Mouse (Mus musculus) heart, embryonic 14.5 days (tissue): ENCODE measurements around the gene Psme4. TPM values are rescaled to one million over a fixed set of nuclear protein-coding genes. Genes with fewer than 3 reads are reported as not detected.

Source experiments
- ATAC-seq: fragments of 200-750 bp; cut with Nextera tagmentation; 2 replicates; pipeline ENCODE4 v1.8.0; 2017; ENCODE audit warnings: low read depth, moderate TSS enrichment; ENCODE audit not compliant: insufficient number of reproducible peaks, insufficient read depth, low FRiP score
- H3K27ac ChIP-seq, 2 experiments: fragments of 200-500 bp in 1 of 2; fragments of 300-500 bp in 1 of 2; sonication (generic) in 1 of 2; replicated peaks in 1 of 2; 2 replicates each; pipeline ENCODE4 v1.5.1; 2012 to 2014; ENCODE audit warnings: low read depth in 2 of 2, low read length in 2 of 2, control low read depth in 1 of 2, mild to moderate bottlenecking in 1 of 2, mixed read lengths in 1 of 2; ENCODE audit not compliant: control insufficient read depth in 1 of 2, insufficient read depth in 1 of 2
- H3K27me3 ChIP-seq: fragments of 300-500 bp; sonication (generic); 2 replicates; pipeline ENCODE4 v1.6.1; 2014; ENCODE audit warnings: mild to moderate bottlenecking, low read length, control low read depth; ENCODE audit not compliant: control insufficient read depth, insufficient read depth
- H3K36me3 ChIP-seq: fragments of 300-500 bp; sonication (generic); 2 replicates; pipeline ENCODE4 v1.6.1; 2014; ENCODE audit warnings: mild to moderate bottlenecking, control low read depth, low read length, mixed read lengths; ENCODE audit not compliant: control insufficient read depth, insufficient read depth
- H3K4me1 ChIP-seq, 2 experiments: fragments of 200-500 bp in 1 of 2; fragments of 300-500 bp in 1 of 2; sonication (generic) in 1 of 2; 2 replicates each; pipeline ENCODE4 v1.6.1; 2012 to 2014; ENCODE audit warnings: low read length in 2 of 2, control low read depth in 1 of 2, mixed read lengths in 1 of 2; ENCODE audit not compliant: control insufficient read depth in 2 of 2, insufficient read depth in 2 of 2
- H3K4me2 ChIP-seq: fragments of 300-500 bp; sonication (generic); 2 replicates; pipeline ENCODE4 v1.6.1; 2014; ENCODE audit warnings: mild to moderate bottlenecking, low read length
- H3K4me3 ChIP-seq, 2 experiments: fragments of 200-500 bp in 1 of 2; fragments of 300-500 bp in 1 of 2; sonication (generic) in 1 of 2; 2 replicates each; pipeline ENCODE4 v1.5.1; 2012 to 2014; ENCODE audit warnings: low read length in 2 of 2, mild to moderate bottlenecking in 2 of 2, control low read depth in 1 of 2, low read depth in 1 of 2, moderate library complexity in 1 of 2; ENCODE audit not compliant: control insufficient read depth in 1 of 2, insufficient read depth in 1 of 2
- H3K9ac ChIP-seq: fragments of 300-500 bp; sonication (generic); 2 replicates; pipeline ENCODE4 v1.6.1; 2014; ENCODE audit warnings: mild to moderate bottlenecking, low read length
- H3K9me3 ChIP-seq: fragments of 300-500 bp; sonication (generic); 2 replicates; pipeline ENCODE4 v1.6.1; 2016; ENCODE audit warnings: low read length, control low read depth; ENCODE audit not compliant: control insufficient read depth
- WGBS: fragments of 180-500 bp; shearing (Covaris S2); extraction: QIAGEN DNeasy Blood & Tissue Kit; methylation state at CpG from one replicate; pipeline ENCODE4 v1.1.7; 2014; 5-methylcytosine and 5-hydroxymethylcytosine counted together
- polyA plus RNA-seq: library from polyadenylated mRNA; unstranded; fragments of >200 nt; fragmentation: Nextera tagmentation; extraction: Ambion mirVana; gene quantifications from 2 replicates; pipeline ENCODE4 v1.2.1, GENCODE M21; 2014

Psme4 gene
- polyA plus RNA-seq, 1 experiment from 2014 or later = 20.1 TPM

GRCm38 (mm10) chr11:30896201-30896600 lies 124.7 kb downstream of the Psme4 start:
- no peak for ATAC-seq
- WGBS = 84% methylated on average over 1 of the region's 1 CpGs
- H3K27ac ChIP-seq = no peak overlapping the region

GRCm38 (mm10) chr11:30899312-30899711 lies 127.8 kb downstream of the Psme4 start:
- H3K36me3 ChIP-seq = no peaks in the 10 kb centered on the region
- no peaks in the 10 kb centered on the region for H3K4me1 ChIP-seq
- H3K9me3 ChIP-seq = no peaks in the 10 kb centered on the region
- ATAC-seq = no peak
- H3K9ac ChIP-seq = no peak overlapping the region
- no peak overlapping the region for H3K4me3 ChIP-seq
- no peak overlapping the region for H3K27ac ChIP-seq
- no peak overlapping the region for H3K4me2 ChIP-seq
- H3K27me3 ChIP-seq = no peaks in the 10 kb centered on the region

More at GRCm38 (mm10) chr11:30896201-30896600, 124.7 kb downstream of the Psme4 start:
- Histone ChIP-seq H3K27me3 (no peaks in the 10 kb centered on the region), H3K4me1 (no peaks in the 10 kb centered on the region), H3K36me3 (no peaks in the 10 kb centered on the region), H3K4me2 (no peak overlapping the region), H3K9ac (no peak overlapping the region), H3K4me3 (no peak overlapping the region), H3K9me3 (no peaks in the 10 kb centered on the region)

- H3K4me2 ChIP-seq = no peak overlapping the region
- ATAC-seq = no peak
- WGBS = 90% methylated on average over 3 of the region's 3 CpGs
- H3K36me3 ChIP-seq = no peaks in the 10 kb centered on the region
- H3K27me3 ChIP-seq = no peaks in the 10 kb centered on the region
- no peaks in the 10 kb centered on the region for H3K9me3 ChIP-seq
- no peaks in the 10 kb centered on the region for H3K4me1 ChIP-seq
- H3K9ac ChIP-seq = no peak overlapping the region
- no peak overlapping the region for H3K4me3 ChIP-seq
- H3K27ac ChIP-seq = no peak overlapping the region
Observed at GRCm38 (mm10) chr11:30912311-30912710, 140.8 kb downstream of the Psme4 start.

GRCm38 (mm10) chr11:30920641-30921040 lies 149.1 kb downstream of the Psme4 start:
- Histone ChIP-seq H3K36me3 (peaks cover 16% of the 10 kb centered on the region; the same call in 1 of the 2 replicates), H3K4me2 (no peak overlapping the region), H3K27me3 (no peaks in the 10 kb centered on the region), H3K9ac (no peak overlapping the region), H3K4me3 (no peak overlapping the region), H3K27ac (no peak overlapping the region), H3K9me3 (no peaks in the 10 kb centered on the region), H3K4me1 (no peaks in the 10 kb centered on the region)
- ATAC-seq = no peak
- WGBS = 75% methylated on average over 1 of the region's 1 CpGs

GRCm38 (mm10) chr11:30923283-30923682 lies 151.8 kb downstream of the Psme4 start:
- no peak overlapping the region for H3K9ac ChIP-seq
- peaks cover 35% of the 10 kb centered on the region for H3K36me3 ChIP-seq
- H3K4me1 ChIP-seq = no peaks in the 10 kb centered on the region
- H3K9me3 ChIP-seq = no peaks in the 10 kb centered on the region
- H3K27me3 ChIP-seq = no peaks in the 10 kb centered on the region
- ATAC-seq = no peak
- H3K4me3 ChIP-seq = no peak overlapping the region
- H3K27ac ChIP-seq = no peak overlapping the region
- WGBS = 89% methylated on average over 3 of the region's 3 CpGs
- H3K4me2 ChIP-seq = no peak overlapping the region

- H3K36me3 ChIP-seq = peaks cover 70% of the 10 kb centered on the region
Observed at GRCm38 (mm10) chr11:30928079-30928478, 156.6 kb downstream of the Psme4 start.

GRCm38 (mm10) chr11:30928498-30928897 lies 157.0 kb downstream of the Psme4 start:
- 91% methylated on average over 1 of the region's 1 CpGs for WGBS
- Histone ChIP-seq H3K9ac (no peak overlapping the region), H3K4me2 (no peak overlapping the region), H3K27ac (no peak overlapping the region), H3K36me3 (peaks cover 67% of the 10 kb centered on the region), H3K4me3 (no peak overlapping the region), H3K27me3 (no peaks in the 10 kb centered on the region), H3K4me1 (no peaks in the 10 kb centered on the region), H3K9me3 (no peaks in the 10 kb centered on the region)
- ATAC-seq = no peak

More at GRCm38 (mm10) chr11:30928079-30928478, 156.6 kb downstream of the Psme4 start:
- H3K4me3 ChIP-seq = no peak overlapping the region
- ATAC-seq = no peak
- H3K27me3 ChIP-seq = no peaks in the 10 kb centered on the region
- no peak overlapping the region for H3K27ac ChIP-seq
- no peak overlapping the region for H3K4me2 ChIP-seq
- no peaks in the 10 kb centered on the region for H3K4me1 ChIP-seq
- no peak overlapping the region for H3K9ac ChIP-seq
- no peaks in the 10 kb centered on the region for H3K9me3 ChIP-seq
